Mouse (Mus musculus) liver, embryonic 14.5 days (tissue): ENCODE measurements around the gene Spock3.

ENCODE experiments used
- CTCF ChIP-seq: IDR thresholded peaks from 2 replicates; pipeline ENCODE4 v1.5.1; 2016; ENCODE audit warnings: antibody characterized with exemption, low read depth, control low read depth
- EP300 ChIP-seq: IDR thresholded peaks from 2 replicates; pipeline ENCODE4 v1.6.1; 2016; ENCODE audit warnings: antibody characterized with exemption, low read depth

DNA sequence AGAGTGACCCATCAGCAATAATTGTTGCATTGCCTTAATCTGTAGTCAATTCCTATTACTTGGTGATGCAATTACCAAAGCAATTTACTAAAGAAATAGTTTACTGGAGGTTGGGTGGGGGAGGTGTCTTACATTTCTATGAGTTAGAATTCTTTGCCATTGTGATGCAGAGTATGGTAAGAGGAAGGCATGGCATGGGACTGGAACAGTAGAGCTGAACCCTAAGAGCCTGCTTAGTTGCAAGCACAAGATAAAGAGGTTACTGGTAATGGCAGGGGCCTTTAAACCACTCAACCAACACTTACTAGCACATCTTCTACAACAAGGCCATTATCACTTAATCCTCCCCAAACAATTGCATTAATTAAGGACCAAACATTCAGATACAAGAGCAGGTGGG lies 219.1 kb downstream of the Spock3 start:
- TF ChIP-seq CTCF (no peak), EP300 (no peak)
